In genomic region chr9:69110301-69110674, GRCm38 (mm10) we compare ENCODE assay signal across 15 mouse cellular contexts.
A peak's percentile ranks its signal among the peaks of the same experiment; 100 is the strongest.
DNase-seq lines count a peak whose midpoint lies in the region; ATAC-seq lines count a peak whose summit lies in the region.
"Had no signal": no experiment of that assay in that cellular context is flagged by ENCODE, and none has a peak within 500 bp of the region (broad histone marks: within the 10 kb centered on the region; RNA-seq: fewer than 3 reads in every experiment).

No protein-coding gene starts in this region.

- H3K9ac ChIP-seq in midbrain, embryonic 13.5 days (replicated peaks) = no peak overlapping the region
- H3K9ac ChIP-seq: forebrain, embryonic 13.5 days; heart, embryonic 15.5 days; hindbrain, embryonic 13.5 days had no signal

- peak; percentile 31 for DNase-seq in gastrocnemius, postnatal 10 days
- no peak for DNase-seq in gastrocnemius, postnatal 4 days (ENCODE audit: low spot score in 2 of 2)
- peak; percentile 70 for DNase-seq in brain, adult 2 months (ENCODE audit: low read depth, low spot score)
- peak; percentile 73 for DNase-seq in cerebellum, adult 9-10 months
- peak; percentile 66 for DNase-seq in kidney, postnatal 10 days
- DNase-seq in spleen, adult 12 weeks (ENCODE audit: low spot score) = no peak
- DNase-seq in limb, embryonic 10.5 days (ENCODE audit: low spot score) = no peak
- DNase-seq: adrenal gland, adult 8-10 months; B cell, adult 2 months; lung, postnatal 10 days had no signal

- H3K9me3 ChIP-seq in midbrain, embryonic 13.5 days = no peaks in the 10 kb centered on the region
- H3K9me3 ChIP-seq in limb, embryonic 10.5 days (replicated peaks) = no peaks in the 10 kb centered on the region
- H3K9me3 ChIP-seq: forebrain, embryonic 13.5 days; heart, embryonic 15.5 days; hindbrain, embryonic 13.5 days had no signal

- no peak overlapping the region for H3K4me3 ChIP-seq in midbrain, embryonic 13.5 days (replicated peaks)
- no peak overlapping the region for H3K4me3 ChIP-seq in limb, embryonic 10.5 days
- H3K4me3 ChIP-seq: forebrain, embryonic 13.5 days; heart, embryonic 15.5 days; hindbrain, embryonic 13.5 days had no signal

- H3K27me3 ChIP-seq in midbrain, embryonic 13.5 days = peaks cover 4% of the 10 kb centered on the region; the same call in 1 of the 2 replicates
- H3K27me3 ChIP-seq in limb, embryonic 10.5 days (ENCODE audit: low read depth, poor library complexity, severe bottlenecking) = peaks cover 33% of the 10 kb centered on the region
- H3K27me3 ChIP-seq: forebrain, embryonic 13.5 days; heart, embryonic 15.5 days had no signal

- WGBS in midbrain, embryonic 13.5 days = 84% methylated on average over 5 of the region's 5 CpGs
- WGBS in limb, embryonic 10.5 days = 72% methylated on average over 5 of the region's 5 CpGs

- H3K27ac ChIP-seq in midbrain, embryonic 13.5 days = no peak overlapping the region
- H3K27ac ChIP-seq in limb, embryonic 10.5 days = no peak overlapping the region
- H3K27ac ChIP-seq: forebrain, embryonic 13.5 days; heart, embryonic 15.5 days; hindbrain, embryonic 13.5 days; kidney, postnatal 0 days had no signal

- no peak overlapping the region for H3K4me2 ChIP-seq in midbrain, embryonic 13.5 days (replicated peaks)
- H3K4me2 ChIP-seq: forebrain, embryonic 13.5 days; heart, embryonic 15.5 days; hindbrain, embryonic 13.5 days had no signal

- H3K4me1 ChIP-seq in midbrain, embryonic 13.5 days (replicated peaks) = peaks cover 10% of the 10 kb centered on the region; the same call in 1 of the 2 replicates
- peaks cover 44% of the 10 kb centered on the region for H3K4me1 ChIP-seq in limb, embryonic 10.5 days
- H3K4me1 ChIP-seq: heart, embryonic 15.5 days had no signal

- ATAC-seq in midbrain, embryonic 13.5 days = no peak
- ATAC-seq: forebrain, embryonic 13.5 days had no signal

- H3K36me3 ChIP-seq in midbrain, embryonic 13.5 days = no peaks in the 10 kb centered on the region
- H3K36me3 ChIP-seq in limb, embryonic 10.5 days = no peaks in the 10 kb centered on the region
- H3K36me3 ChIP-seq: heart, embryonic 15.5 days; hindbrain, embryonic 13.5 days had no signal

Comparison
In these comparisons a context has a peak if more than half of its experiments do, and no peak if none do; other contexts are left out.
1. DNase-seq: peak in gastrocnemius, postnatal 10 days (single experiment), brain, adult 2 months (single experiment), cerebellum, adult 9-10 months (single experiment) and kidney, postnatal 10 days (single experiment); none in gastrocnemius, postnatal 4 days (0 of 2), spleen, adult 12 weeks (single experiment) and limb, embryonic 10.5 days (single experiment).